Mouse (Mus musculus): ENCODE measurements at regions not wholly inside any gene's neighbourhood (a gene's known extent, or its start where the extent isn't known, plus 50 kb on each side); places are given as distances from the start of the nearest gene placed in this dataset.

DNA sequence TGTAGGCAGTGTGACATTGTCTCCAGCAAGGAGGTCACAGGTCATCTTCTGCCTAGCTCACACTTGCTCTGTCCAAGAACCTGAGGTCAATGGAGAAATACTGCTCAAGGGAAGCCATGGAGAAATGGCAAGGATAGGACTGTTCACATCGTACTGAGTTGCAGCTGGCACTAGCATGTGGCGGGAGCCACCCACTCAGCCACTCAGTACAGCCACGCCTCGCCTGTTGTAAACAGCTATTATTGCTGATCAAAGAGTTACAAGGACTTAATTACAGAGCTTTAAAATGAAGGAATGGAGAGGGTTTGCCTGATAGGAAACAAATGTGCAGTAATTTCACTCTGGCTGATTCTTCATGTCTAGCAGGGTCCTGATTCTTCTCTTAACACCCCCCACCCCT is 64.8 kb downstream of the Dll1 start:
- H3K4me1 ChIP-seq (ENCODE audit: control insufficient read depth, insufficient read depth, insufficient read length, low read length): peaks cover 3% of the 10 kb centered on the region; the same call in 1 of the 2 replicates
- H3K4me3 ChIP-seq (ENCODE audit: insufficient read depth, low read depth, low read length): no peak overlapping the region
- H3K27ac ChIP-seq (replicated peaks; ENCODE audit: low read depth, low read length): no peak overlapping the region

DNA sequence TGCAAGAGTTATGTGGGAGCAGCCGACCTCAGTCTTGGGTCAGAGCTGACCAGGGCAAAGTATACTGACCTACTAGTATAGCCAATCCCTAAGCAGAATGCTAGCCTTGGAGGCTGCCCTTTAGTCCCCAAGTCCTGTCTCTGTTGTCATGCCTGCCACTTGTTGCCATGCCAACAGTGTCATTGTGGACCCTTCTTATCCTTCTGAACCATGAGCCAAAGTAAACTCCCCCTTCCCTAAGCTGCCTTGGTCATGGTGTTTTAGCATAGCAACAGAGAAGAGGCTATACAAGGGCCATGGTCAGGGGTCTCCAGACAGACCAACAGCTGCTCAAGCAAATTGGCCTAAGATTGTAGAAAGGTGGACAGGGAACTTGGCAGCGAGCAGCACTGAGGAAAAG is 66.2 kb downstream of the Dll1 start:
- no peak overlapping the region for H3K27ac ChIP-seq (replicated peaks; ENCODE audit: low read depth, low read length)
- no peak overlapping the region for H3K4me3 ChIP-seq (ENCODE audit: insufficient read depth, low read depth, low read length)
- peaks cover 3% of the 10 kb centered on the region; the same call in 1 of the 2 replicates for H3K4me1 ChIP-seq (ENCODE audit: control insufficient read depth, insufficient read depth, insufficient read length, low read length)

DNA sequence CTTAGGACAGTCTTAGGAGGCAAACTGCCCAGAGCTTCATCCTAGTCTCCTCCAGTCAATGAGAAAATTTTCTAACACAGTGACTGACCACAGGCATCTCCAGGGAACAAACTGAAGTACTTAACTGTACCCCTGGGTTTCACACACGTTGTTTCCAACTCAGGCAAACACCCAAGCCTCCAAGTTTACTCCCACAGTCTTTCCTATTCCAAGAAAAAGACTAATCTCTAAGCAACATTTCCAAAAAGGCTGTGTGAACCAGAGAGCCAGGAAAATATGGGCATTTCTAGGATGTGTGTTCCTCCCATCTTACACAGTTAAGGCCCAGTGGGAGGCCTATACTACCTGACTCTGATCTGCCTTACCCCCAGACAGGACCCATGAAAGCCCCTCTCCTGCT is 74.6 kb downstream of the Dll1 start:
- H3K4me3 ChIP-seq (ENCODE audit: insufficient read depth, low read depth, low read length): no peak overlapping the region
- no peak overlapping the region for H3K27ac ChIP-seq (replicated peaks; ENCODE audit: low read depth, low read length)

DNA sequence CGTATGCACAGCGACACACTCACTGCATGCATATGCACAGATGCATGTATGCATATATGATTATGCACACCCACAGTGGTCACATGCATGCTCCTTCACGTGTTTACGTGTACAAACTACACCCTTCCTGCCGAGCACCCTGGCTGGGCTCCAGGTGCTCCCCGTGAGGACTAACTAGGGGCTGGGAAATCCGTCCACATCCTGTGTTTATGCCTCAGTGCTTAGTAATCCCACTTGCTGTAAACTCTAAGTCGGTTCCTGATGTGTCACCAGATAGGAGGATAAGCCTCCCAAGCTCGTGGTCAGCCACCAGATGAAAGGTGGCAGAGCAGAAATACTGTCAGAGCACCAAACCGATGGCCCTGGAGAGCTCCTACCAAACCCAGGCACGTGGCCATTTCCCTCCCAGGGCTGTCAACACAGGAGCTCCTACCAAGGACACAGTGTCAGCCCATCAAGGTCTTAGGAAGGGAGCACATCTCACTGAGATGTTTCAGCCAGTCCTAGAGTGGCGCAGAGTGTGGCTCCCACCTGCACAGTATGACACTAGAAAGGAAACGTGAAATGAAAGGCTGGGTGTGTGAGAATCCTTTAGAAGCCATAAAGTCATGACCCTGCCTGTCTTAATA is 76.8 kb downstream of the Dll1 start:
- no peaks in the 10 kb centered on the region; the same call in 1 of the 2 replicates for H3K4me1 ChIP-seq (ENCODE audit: control insufficient read depth, insufficient read depth, insufficient read length, low read length)
- no peak overlapping the region for H3K4me3 ChIP-seq (ENCODE audit: insufficient read depth, low read depth, low read length)
- H3K27ac ChIP-seq (replicated peaks; ENCODE audit: low read depth, low read length): no peak overlapping the region

More for the DNA sequence above, 74.6 kb downstream of the Dll1 start:
- no peaks in the 10 kb centered on the region; the same call in 1 of the 2 replicates for H3K4me1 ChIP-seq (ENCODE audit: control insufficient read depth, insufficient read depth, insufficient read length, low read length)

DNA sequence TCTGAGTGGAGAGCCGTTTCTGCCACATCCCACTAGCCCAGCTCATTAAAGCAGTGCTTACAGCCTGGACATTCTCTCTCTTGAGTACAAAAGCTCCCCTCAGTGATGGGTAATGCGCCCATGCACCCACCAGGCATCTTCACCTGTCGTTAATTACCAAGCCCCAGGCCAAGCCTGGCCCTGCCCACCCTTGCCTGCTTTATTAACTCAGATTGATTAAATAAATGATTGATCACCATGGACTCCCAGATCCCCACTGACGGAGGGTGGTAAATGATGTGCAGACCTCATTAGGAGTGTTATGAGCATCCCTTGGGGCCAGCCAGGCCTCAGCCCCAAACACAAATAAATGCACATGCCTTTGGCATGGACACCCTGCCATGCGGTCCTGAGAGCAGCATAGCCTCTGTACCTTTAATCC is 82.5 kb downstream of the Dll1 start:
- Histone ChIP-seq H3K4me3 (ENCODE audit: insufficient read depth, low read depth, low read length) (no peak overlapping the region), H3K4me1 (ENCODE audit: control insufficient read depth, insufficient read depth, insufficient read length, low read length) (peaks cover 5% of the 10 kb centered on the region; the same call in 1 of the 2 replicates), H3K27ac (replicated peaks; ENCODE audit: low read depth, low read length) (no peak overlapping the region)

DNA sequence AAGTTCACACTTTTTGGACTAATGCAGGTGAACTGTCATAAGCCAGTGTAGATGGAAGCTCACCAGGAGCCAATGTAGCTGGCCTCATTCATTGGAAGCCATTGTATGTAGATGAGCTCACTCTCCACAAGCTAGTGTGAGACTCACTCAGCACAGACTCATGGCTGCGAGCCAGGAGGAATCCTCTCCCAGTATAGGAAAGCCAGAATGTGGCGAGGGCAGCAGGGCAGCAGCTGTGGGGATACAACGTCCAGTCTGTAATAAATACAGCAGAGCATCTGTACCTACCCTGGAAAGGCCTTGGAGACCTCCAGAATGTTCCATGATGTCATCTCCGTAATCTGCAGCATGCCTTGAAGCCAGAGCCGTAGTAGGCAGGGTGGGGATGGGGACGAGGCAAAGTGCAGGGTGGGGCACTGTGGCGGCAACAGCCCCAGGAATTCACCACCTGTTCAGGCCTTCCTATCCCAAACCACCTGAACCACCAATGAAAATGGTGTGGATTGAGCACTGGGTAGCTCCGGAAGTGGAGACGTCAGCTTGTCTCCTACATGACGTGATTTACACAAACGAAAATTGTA is 84.1 kb downstream of the Dll1 start:
- Histone ChIP-seq H3K27ac (replicated peaks; ENCODE audit: low read depth, low read length) (no peak overlapping the region), H3K4me3 (ENCODE audit: insufficient read depth, low read depth, low read length) (no peak overlapping the region), H3K4me1 (ENCODE audit: control insufficient read depth, insufficient read depth, insufficient read length, low read length) (peaks cover 10% of the 10 kb centered on the region; the same call in 1 of the 2 replicates)

DNA sequence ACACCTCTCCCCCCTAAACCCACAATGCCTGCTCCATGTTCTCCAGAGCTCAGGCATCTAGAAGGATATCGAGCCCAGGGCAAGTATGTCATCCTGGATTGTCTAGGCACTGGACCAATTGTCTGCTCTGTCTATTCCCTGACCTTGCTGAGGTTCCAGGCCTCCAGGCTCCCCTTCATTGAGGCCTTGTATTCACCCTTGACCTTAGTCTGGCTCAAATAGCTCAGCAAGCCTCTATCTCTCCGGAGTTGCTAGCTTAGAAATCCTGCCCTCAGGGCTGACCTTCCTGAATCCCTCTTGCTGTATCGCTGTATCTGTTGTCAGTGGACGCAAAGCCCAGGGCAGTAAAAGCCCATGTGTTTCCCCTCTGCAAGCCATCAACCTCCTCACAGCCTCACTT is 85.0 kb downstream of the Dll1 start:
- peaks cover 10% of the 10 kb centered on the region; the same call in 1 of the 2 replicates for H3K4me1 ChIP-seq (ENCODE audit: control insufficient read depth, insufficient read depth, insufficient read length, low read length)
- no peak overlapping the region for H3K4me3 ChIP-seq (ENCODE audit: insufficient read depth, low read depth, low read length)
- H3K27ac ChIP-seq (replicated peaks; ENCODE audit: low read depth, low read length): no peak overlapping the region

DNA sequence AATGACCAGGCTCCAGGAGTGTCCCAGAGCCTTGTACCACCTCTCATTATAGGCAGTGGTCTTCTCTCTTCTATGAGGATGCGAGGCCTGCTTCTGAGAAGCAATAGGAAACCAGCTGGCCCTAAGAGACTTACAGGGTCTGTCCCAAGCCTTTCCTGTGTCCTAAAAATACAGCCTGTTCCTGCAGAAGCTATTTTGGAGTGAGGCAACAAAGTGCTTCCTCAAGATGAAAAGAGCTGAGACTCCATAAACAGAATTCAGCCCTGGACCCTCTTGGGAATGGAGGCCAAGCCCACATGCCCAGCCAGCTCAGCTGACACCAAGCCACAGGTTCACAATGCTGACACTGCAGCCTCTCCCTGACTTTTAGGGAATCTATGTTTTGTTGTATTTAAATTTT is 86.3 kb downstream of the Dll1 start:
- Histone ChIP-seq H3K4me1 (ENCODE audit: control insufficient read depth, insufficient read depth, insufficient read length, low read length) (peaks cover 13% of the 10 kb centered on the region), H3K4me3 (ENCODE audit: insufficient read depth, low read depth, low read length) (no peak overlapping the region), H3K27ac (replicated peaks; ENCODE audit: low read depth, low read length) (0 out of 2 replicates have a peak overlapping the region, but pooled peaks have one; percentile 10)

DNA sequence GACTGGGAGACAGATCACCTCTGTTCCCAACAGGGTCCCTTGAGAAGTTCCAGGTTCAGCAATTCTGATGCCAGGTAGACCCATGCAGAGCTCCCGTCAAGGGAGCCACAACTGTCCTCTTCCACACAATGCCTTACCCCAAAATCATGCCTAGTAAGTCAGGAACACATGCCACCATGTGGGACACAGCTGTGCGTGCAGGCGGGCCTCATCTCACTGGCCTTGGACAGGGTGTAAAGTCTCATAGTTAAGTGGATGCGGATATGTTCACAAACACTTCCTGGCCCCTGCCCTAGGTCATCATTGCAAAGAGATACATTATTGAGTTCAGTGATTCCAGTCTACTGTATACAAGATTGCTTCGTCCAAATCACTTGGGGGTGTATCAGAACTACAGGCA is 87.6 kb downstream of the Dll1 start:
- peaks cover 16% of the 10 kb centered on the region for H3K4me1 ChIP-seq (ENCODE audit: control insufficient read depth, insufficient read depth, insufficient read length, low read length)
- H3K27ac ChIP-seq (replicated peaks; ENCODE audit: low read depth, low read length): no peak overlapping the region
- H3K4me3 ChIP-seq (ENCODE audit: insufficient read depth, low read depth, low read length): no peak overlapping the region

DNA sequence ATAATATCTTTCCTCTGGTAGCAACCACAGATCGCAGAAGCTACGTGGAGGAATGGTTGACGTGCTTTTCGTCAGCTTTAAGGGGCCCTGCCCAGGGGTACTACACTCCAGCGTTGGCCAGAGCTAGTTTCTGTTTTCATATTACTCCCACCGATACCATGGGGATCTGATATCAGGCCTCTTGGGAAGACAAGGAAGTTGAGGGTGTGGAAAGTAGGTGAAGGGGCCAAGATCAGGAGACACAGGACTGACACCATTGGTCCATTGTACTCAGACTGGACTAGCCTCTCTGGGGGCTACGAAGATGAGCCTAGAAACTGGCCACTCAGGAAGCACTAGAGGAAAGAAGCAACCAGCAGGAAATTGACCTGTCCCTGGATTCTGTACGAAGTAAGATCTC is 88.0 kb downstream of the Dll1 start:
- H3K4me1 ChIP-seq (ENCODE audit: control insufficient read depth, insufficient read depth, insufficient read length, low read length): peaks cover 16% of the 10 kb centered on the region
- no peak overlapping the region for H3K4me3 ChIP-seq (ENCODE audit: insufficient read depth, low read depth, low read length)
- H3K27ac ChIP-seq (replicated peaks; ENCODE audit: low read depth, low read length): no peak overlapping the region

DNA sequence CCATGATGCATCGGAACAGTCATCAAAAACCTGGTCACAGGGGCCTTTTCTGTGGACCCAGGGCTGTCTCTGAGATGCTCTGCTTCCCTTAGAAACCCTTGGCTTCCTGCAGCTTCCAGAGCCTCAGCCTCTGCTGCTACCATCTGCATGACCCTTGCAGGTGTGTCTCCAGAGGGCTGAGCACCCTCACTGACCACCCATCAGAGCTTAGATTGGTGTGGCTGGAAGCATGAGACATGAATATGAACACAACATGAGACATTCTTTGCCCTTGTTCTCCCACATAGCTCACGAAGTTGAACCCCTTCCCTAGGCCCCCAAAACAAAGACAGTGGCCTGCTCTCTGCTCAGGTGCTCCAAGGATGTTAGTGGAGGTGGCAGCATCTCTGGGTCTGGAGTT is 90.1 kb downstream of the Dll1 start:
- Histone ChIP-seq H3K4me1 (ENCODE audit: control insufficient read depth, insufficient read depth, insufficient read length, low read length) (peaks cover 16% of the 10 kb centered on the region), H3K27ac (replicated peaks; ENCODE audit: low read depth, low read length) (no peak overlapping the region), H3K4me3 (ENCODE audit: insufficient read depth, low read depth, low read length) (no peak overlapping the region)

DNA sequence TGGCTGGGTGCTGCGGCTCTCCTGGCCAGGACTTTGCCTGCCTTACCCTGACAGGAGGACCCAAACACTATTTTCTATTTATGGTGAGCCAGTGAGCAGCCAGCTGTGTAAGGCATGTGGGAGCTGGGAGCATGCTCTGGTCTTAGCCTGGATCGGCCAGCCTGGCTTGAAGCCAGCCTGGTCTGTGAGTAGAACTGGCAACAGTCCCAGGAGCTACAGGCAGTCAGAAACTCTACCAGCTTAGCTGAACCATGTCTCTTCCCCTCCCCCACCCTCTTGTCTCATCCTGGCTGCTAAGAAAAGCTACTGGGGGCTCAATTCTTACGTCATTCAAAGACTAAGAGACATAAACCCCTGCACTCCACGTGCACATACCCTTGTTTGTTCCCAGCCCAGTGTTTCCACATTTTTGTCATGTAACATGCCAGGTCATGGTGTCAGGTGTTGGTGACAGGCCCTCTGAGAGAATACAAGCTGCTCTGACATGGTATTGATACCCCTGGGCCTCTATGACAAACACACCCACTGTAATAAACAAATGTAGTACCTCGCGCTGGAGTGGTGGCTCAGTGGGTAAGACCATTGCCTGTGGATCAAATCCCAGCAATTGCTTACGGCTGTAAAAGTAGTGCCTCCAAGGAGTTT is 91.2 kb downstream of the Dll1 start:
- no peak overlapping the region for H3K4me3 ChIP-seq (ENCODE audit: insufficient read depth, low read depth, low read length)
- peaks cover 16% of the 10 kb centered on the region for H3K4me1 ChIP-seq (ENCODE audit: control insufficient read depth, insufficient read depth, insufficient read length, low read length)

DNA sequence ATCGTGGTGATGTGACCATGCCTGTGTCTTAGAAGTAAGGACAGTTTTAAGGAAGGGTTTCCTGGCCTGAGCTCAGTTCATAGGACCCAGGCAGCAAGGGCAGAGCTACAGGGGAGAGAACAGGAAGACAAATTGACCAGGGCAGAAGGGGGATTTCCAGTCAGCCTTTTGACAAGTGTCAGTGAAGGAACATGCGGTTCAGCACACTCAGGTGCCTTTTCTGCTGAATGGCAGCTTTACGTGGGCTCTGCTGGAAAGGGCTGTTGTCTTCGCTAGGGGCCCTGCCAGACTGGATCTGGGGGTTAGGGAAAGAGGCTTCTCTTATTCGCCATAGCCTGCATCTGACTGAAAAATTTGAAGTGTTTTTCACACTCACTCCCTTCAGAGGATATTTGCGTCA is 106.8 kb downstream of the Dll1 start:
- Histone ChIP-seq H3K4me3 (ENCODE audit: insufficient read depth, low read depth, low read length) (no peak overlapping the region), H3K27ac (replicated peaks; ENCODE audit: low read depth, low read length) (no peak overlapping the region), H3K4me1 (ENCODE audit: control insufficient read depth, insufficient read depth, insufficient read length, low read length) (no peaks in the 10 kb centered on the region)

More for the DNA sequence above, 91.2 kb downstream of the Dll1 start:
- no peak overlapping the region for H3K27ac ChIP-seq (replicated peaks; ENCODE audit: low read depth, low read length)

DNA sequence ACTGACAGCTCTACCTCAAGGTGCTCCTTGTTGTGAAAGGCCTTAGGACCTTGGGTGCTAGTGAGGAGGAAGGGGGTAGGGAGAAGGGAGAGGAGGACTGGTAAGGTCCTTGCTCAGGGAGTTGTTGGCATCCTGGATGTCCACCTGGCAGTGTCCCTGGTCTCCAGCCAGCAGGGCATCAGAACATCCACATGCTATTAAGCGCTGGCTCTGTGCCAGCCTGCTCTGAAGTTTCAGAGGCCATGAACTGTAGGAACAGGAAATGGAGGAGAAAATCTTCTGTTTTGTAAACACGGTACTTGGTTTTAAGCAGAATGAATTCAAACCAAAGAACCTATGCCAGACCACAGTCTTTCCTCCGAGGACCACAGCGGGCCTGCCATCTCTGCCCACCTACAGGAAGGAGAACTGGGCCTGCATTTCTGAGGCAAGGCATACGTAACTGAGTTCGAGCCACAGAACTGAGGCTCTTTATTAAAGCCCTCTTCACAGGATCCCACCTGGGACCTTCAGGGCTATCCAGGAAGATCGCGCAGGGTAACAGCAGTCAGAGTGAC is 107.5 kb downstream of the Dll1 start:
- Histone ChIP-seq H3K4me1 (ENCODE audit: control insufficient read depth, insufficient read depth, insufficient read length, low read length) (no peaks in the 10 kb centered on the region), H3K27ac (replicated peaks; ENCODE audit: low read depth, low read length) (no peak overlapping the region), H3K4me3 (ENCODE audit: insufficient read depth, low read depth, low read length) (no peak overlapping the region)

DNA sequence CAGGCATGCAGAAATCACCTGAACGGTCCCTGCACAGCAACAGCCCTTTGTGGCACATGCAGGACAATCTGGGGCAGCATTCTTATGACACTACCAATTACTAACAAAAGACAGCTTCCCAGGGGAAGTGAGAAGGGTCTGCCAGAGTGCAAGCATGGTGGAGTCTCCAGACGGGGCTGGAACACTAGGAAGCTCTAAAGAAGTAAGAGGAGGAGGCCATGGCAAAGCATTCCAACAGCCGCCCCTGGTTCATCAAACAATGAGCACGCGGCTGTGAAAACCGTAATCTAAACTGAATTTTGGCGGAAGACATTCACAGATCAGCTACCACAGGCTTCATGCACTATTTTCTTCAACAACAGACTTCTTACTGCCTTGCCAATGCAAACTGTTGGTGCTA is 109.0 kb downstream of the Dll1 start:
- no peaks in the 10 kb centered on the region for H3K4me1 ChIP-seq (ENCODE audit: control insufficient read depth, insufficient read depth, insufficient read length, low read length)
- no peak overlapping the region for H3K4me3 ChIP-seq (ENCODE audit: insufficient read depth, low read depth, low read length)
- H3K27ac ChIP-seq (replicated peaks; ENCODE audit: low read depth, low read length): no peak overlapping the region

Data from brown adipose tissue, adult 24 weeks (tissue).